Mouse (Mus musculus) thymus, postnatal 10 days (tissue): ENCODE results near the gene Rhd.

Experiments used
- DNase-seq, 2 experiments: peaks; one replicate each; pipeline ENCODE4 v3.0.0; 2021; ENCODE audit warnings: low spot score in 2 of 2

Gene Rhd

GRCm38 (mm10) chr4:134856501-134856900 lies 7.8 kb upstream of the Rhd start:
- DNase-seq = no peak

- no peak for DNase-seq
Measured at GRCm38 (mm10) chr4:134858494-134858893, 5.8 kb upstream of the Rhd start.

- DNase-seq = no peak
Measured at GRCm38 (mm10) chr4:134861884-134862283, 2.5 kb upstream of the Rhd start.

- no peak for DNase-seq
Measured at GRCm38 (mm10) chr4:134862996-134863395, 1.3 kb upstream of the Rhd start.

- no peak for DNase-seq
Measured at GRCm38 (mm10) chr4:134865340-134865739, 1.0 kb downstream of the Rhd start.

GRCm38 (mm10) chr4:134865789-134866188 lies 1.5 kb downstream of the Rhd start:
- no peak for DNase-seq

GRCm38 (mm10) chr4:134867213-134867612 lies 2.9 kb downstream of the Rhd start:
- DNase-seq = no peak

- no peak for DNase-seq
Measured at GRCm38 (mm10) chr4:134867661-134868060, 3.3 kb downstream of the Rhd start.

GRCm38 (mm10) chr4:134868065-134868464 lies 3.7 kb downstream of the Rhd start:
- no peak for DNase-seq

- no peak for DNase-seq
Measured at GRCm38 (mm10) chr4:134868490-134868889, 4.2 kb downstream of the Rhd start.

- DNase-seq = no peak
Measured at GRCm38 (mm10) chr4:134869068-134869730, 4.9 kb downstream of the Rhd start.

- no peak for DNase-seq
Measured at GRCm38 (mm10) chr4:134869815-134870375, 5.6 kb downstream of the Rhd start.

- no peak for DNase-seq
Measured at GRCm38 (mm10) chr4:134871477-134871876, 7.1 kb downstream of the Rhd start.

- no peak for DNase-seq
Measured at GRCm38 (mm10) chr4:134871950-134872349, 7.6 kb downstream of the Rhd start.

- no peak for DNase-seq
Measured at GRCm38 (mm10) chr4:134876171-134876570, 11.8 kb downstream of the Rhd start.

- peak; percentile 29 to 78 for DNase-seq
Measured at GRCm38 (mm10) chr4:134879410-134879981, 15.2 kb downstream of the Rhd start.

- no peak for DNase-seq
Measured at GRCm38 (mm10) chr4:134880041-134880440, 15.7 kb downstream of the Rhd start.

GRCm38 (mm10) chr4:134883266-134883665 lies 18.9 kb downstream of the Rhd start:
- DNase-seq = peak in 1 of 2 experiments; percentile 53

- DNase-seq = no peak
Measured at GRCm38 (mm10) chr4:134883808-134884207, 19.5 kb downstream of the Rhd start.

- no peak for DNase-seq
Measured at GRCm38 (mm10) chr4:134884364-134884763, 20.0 kb downstream of the Rhd start.

GRCm38 (mm10) chr4:134892096-134892495 lies 27.8 kb downstream of the Rhd start:
- peak; percentile 27 to 67 for DNase-seq

GRCm38 (mm10) chr4:134897256-134897655 lies 32.9 kb downstream of the Rhd start:
- DNase-seq = no peak

- no peak for DNase-seq
Measured at GRCm38 (mm10) chr4:134901126-134901525, 36.8 kb downstream of the Rhd start.
